Mouse (Mus musculus): ENCODE measurements around the gene Olfr27. TPM values are rescaled to one million over a fixed set of nuclear protein-coding genes. Genes with fewer than 3 reads are reported as not detected.

The Olfr27 gene
- not detected in 2 replicates for polyA plus RNA-seq (2015; fragmentation: Nextera tagmentation; extraction: Ambion mirVana)

DNA sequence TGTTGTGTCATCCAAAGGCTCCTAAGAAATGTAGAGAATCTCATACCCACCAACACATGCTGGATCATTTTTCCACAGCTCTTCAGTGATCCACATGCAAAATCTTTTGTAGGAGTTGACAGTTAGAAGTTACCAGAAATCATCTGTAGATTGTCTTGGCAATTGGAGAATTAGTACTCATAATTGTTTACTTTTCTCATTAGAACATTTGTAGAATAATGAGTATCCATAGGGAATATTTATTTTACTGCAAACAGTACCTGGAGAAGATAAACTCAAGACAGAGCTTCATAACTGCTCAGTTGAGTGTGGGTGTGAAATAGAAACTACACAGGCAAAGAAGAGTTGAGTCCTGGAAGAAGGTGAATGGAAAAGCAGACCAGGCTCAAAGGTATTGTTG is at the start of gene Olfr27:
Gene Olfr27, plus strand, starts transcription at position 301 of the 400 bp plus-strand sequence.
- Histone ChIP-seq H3K27me3 (replicated peaks) (no peaks in the 10 kb centered on the region), H3K9ac (no peak within 1 kb of the TSS), H3K36me3 (no peaks in the 10 kb centered on the region), H3K27ac (no peak within 1 kb of the TSS), H3K4me1 (no peaks in the 10 kb centered on the region), H3K4me2 (no peak within 1 kb of the TSS), H3K4me3 (replicated peaks) (no peak within 1 kb of the TSS), H3K9me3 (no peaks in the 10 kb centered on the region)
- no peak for ATAC-seq (ENCODE audit: insufficient read depth, low FRiP score, low read depth)

DNA sequence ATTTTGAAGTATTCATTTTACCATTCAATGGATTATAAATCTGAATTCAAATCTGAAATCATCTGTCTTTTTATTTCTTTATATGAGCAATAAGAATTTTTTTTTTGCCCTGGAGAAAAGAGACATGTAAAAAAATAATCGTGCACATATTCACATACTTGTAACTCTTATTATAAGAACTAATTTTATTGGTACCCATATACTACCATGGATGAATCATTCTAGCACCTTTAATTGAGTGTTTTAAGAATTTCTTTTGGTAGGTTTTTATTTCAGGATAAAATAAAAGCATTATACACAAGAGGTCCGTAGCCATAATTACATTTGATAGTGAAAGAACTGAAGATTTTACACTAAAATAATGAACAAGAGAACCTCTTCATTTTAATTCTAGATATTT is 49.1 kb upstream of the Olfr27 start, which contains the start of gene Olfr938:
Gene Olfr938, minus strand, starts transcription at position 101 of the 400 bp plus-strand sequence.
- H3K9ac ChIP-seq: no peak within 1 kb of the TSS
- H3K4me2 ChIP-seq: no peak within 1 kb of the TSS
- H3K36me3 ChIP-seq: no peaks in the 10 kb centered on the region
- no peaks in the 10 kb centered on the region for H3K9me3 ChIP-seq
- no peaks in the 10 kb centered on the region for H3K27me3 ChIP-seq (replicated peaks)
- no peaks in the 10 kb centered on the region for H3K4me1 ChIP-seq
- no peak within 1 kb of the TSS for H3K27ac ChIP-seq
- H3K4me3 ChIP-seq (replicated peaks): no peak within 1 kb of the TSS
- 86% methylated on average over 2 of the region's 2 CpGs for WGBS
- ATAC-seq (ENCODE audit: insufficient read depth, low FRiP score, low read depth): no peak

DNA sequence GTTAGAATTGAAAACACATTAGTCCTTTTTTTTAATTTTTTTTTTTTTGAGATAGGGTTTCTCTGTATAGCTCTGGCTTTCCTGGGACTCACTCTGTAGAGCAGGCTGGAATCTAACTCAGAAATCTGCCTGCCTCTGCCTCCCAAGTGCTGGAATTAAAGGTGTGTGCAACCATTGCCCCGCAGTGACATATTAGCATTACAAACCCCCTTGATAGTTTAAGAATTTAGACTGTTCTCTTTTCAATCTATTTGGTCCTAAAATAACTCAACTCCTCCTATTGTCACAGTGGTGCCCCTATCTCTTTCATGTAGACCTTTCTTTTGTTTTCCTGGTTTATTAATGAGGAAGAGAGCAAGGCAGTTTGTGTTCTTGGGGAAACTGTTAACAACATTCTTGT is 605 bp upstream of the Olfr27 start:
- no peaks in the 10 kb centered on the region for H3K36me3 ChIP-seq
- no peaks in the 10 kb centered on the region for H3K4me1 ChIP-seq
- H3K27me3 ChIP-seq (replicated peaks): no peaks in the 10 kb centered on the region
- 85% methylated on average over 1 of the region's 1 CpGs for WGBS
- no peak overlapping the region for H3K27ac ChIP-seq
- H3K4me2 ChIP-seq: no peak overlapping the region
- H3K4me3 ChIP-seq (replicated peaks): no peak overlapping the region
- H3K9ac ChIP-seq: no peak overlapping the region
- H3K9me3 ChIP-seq: no peaks in the 10 kb centered on the region
- ATAC-seq (ENCODE audit: insufficient read depth, low FRiP score, low read depth): no peak

DNA sequence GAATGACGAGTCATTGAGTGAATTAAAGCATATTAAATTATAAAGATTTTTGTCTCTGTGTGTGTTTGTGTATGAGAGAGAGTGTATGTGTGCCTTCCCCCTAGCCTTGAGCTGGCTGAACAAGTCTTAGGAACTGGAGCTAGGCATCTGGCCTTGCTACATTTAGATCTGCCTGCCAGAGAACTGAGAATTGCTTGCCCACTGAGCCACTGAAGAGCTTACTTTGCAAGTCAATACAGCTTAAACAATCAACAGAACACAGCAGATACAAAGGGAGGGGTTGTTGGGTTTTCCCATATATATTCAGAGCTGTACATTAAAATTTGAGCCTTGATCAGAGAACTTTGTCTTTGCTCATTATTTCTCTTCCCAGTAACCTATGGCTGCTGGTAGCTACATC is 24.5 kb downstream of the Olfr27 start:
- H3K36me3 ChIP-seq: no peaks in the 10 kb centered on the region
- 65% methylated on average over 1 of the region's 1 CpGs for WGBS
- no peak for ATAC-seq (ENCODE audit: insufficient read depth, low FRiP score, low read depth)
- no peak overlapping the region for H3K9ac ChIP-seq
- H3K4me3 ChIP-seq (replicated peaks): no peak overlapping the region
- H3K27ac ChIP-seq: no peak overlapping the region
- H3K9me3 ChIP-seq: no peaks in the 10 kb centered on the region
- H3K4me2 ChIP-seq: no peak overlapping the region
- no peaks in the 10 kb centered on the region for H3K27me3 ChIP-seq (replicated peaks)
- no peaks in the 10 kb centered on the region for H3K4me1 ChIP-seq

DNA sequence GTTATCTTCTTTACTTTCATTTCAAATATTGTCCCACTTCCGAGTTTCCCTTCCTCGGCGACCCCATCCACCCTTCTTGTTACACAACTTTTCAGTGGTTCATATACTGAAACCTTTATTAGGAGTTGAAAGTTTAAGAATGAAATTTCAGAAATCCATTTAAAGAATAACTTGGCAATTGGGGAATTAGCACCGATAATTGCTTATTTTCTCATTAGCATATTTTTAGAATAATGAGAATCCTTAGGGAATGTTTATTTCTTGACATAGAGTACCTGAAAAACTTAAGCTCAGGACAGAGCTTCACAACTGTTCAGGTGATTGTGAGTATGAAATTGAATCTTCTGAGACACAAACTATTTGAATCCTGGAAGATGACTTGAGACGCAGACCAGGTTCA is 38.1 kb downstream of the Olfr27 start, which contains the start of gene Olfr943:
Gene Olfr943, plus strand, starts transcription at position 301 of the 400 bp plus-strand sequence.
- Histone ChIP-seq H3K4me1 (no peaks in the 10 kb centered on the region), H3K36me3 (no peaks in the 10 kb centered on the region), H3K27me3 (replicated peaks) (no peaks in the 10 kb centered on the region), H3K4me2 (no peak within 1 kb of the TSS), H3K27ac (no peak within 1 kb of the TSS), H3K9me3 (no peaks in the 10 kb centered on the region), H3K4me3 (replicated peaks) (no peak within 1 kb of the TSS), H3K9ac (no peak within 1 kb of the TSS)
- WGBS: 87% methylated on average over 5 of the region's 5 CpGs
- no peak for ATAC-seq (ENCODE audit: insufficient read depth, low FRiP score, low read depth)

Other genes with a start within 250 kb of the Olfr27 start
- gene Olfr930, start 198.3 kb upstream of the Olfr27 start, polyA plus RNA-seq (2015; fragmentation: Nextera tagmentation; extraction: Ambion mirVana): not detected in 2 replicates
- not detected in 2 replicates for gene Olfr933, start 155.8 kb upstream of the Olfr27 start, polyA plus RNA-seq (2015; fragmentation: Nextera tagmentation; extraction: Ambion mirVana)
- not detected in 2 replicates for gene Olfr934, start 139.8 kb upstream of the Olfr27 start, polyA plus RNA-seq (2015; fragmentation: Nextera tagmentation; extraction: Ambion mirVana)
- gene Olfr935, start 128.4 kb upstream of the Olfr27 start, polyA plus RNA-seq (2015; fragmentation: Nextera tagmentation; extraction: Ambion mirVana): not detected in 2 replicates
- not detected in 2 replicates for gene Olfr146, start 104.8 kb upstream of the Olfr27 start, polyA plus RNA-seq (2015; fragmentation: Nextera tagmentation; extraction: Ambion mirVana)
- gene Olfr937, start 63.2 kb upstream of the Olfr27 start, polyA plus RNA-seq (2015; fragmentation: Nextera tagmentation; extraction: Ambion mirVana): not detected in 2 replicates
- gene Olfr938, start 49.2 kb upstream of the Olfr27 start, polyA plus RNA-seq (2015; fragmentation: Nextera tagmentation; extraction: Ambion mirVana): not detected in 2 replicates
- gene Olfr943, start 38.2 kb downstream of the Olfr27 start, polyA plus RNA-seq (2015; fragmentation: Nextera tagmentation; extraction: Ambion mirVana): not detected in 2 replicates
- not detected in 2 replicates for gene Olfr944, start 73.8 kb downstream of the Olfr27 start, polyA plus RNA-seq (2015; fragmentation: Nextera tagmentation; extraction: Ambion mirVana)
- gene Olfr1537, start 121.9 kb downstream of the Olfr27 start, polyA plus RNA-seq (2015; fragmentation: Nextera tagmentation; extraction: Ambion mirVana): not detected in 2 replicates
- gene Olfr945, start 148.7 kb downstream of the Olfr27 start, polyA plus RNA-seq (2015; fragmentation: Nextera tagmentation; extraction: Ambion mirVana): not detected in 2 replicates
- not detected in 2 replicates for gene Olfr948, start 197.9 kb downstream of the Olfr27 start, polyA plus RNA-seq (2015; fragmentation: Nextera tagmentation; extraction: Ambion mirVana)

All from stomach, embryonic 15.5 days (tissue).